Mouse (Mus musculus) embryonic facial prominence, embryonic 10.5 days (tissue): ENCODE measurements around the gene Vmn1r160. TPM values are rescaled to one million over a fixed set of nuclear protein-coding genes. Genes with fewer than 3 reads are reported as not detected.
"Not testable (repeated sequence)": the region's sequence is repeated elsewhere in the genome, so short reads cannot be mapped to it uniquely, and the experiment has no call there.

Experiments used
- DNase-seq: peaks from one replicate; pipeline ENCODE4 v3.0.0-alpha.2; 2017; ENCODE audit warnings: low spot score
- H3K27ac ChIP-seq: fragments of 300-500 bp; sonication (generic); replicated peaks from 2 replicates; pipeline ENCODE4 v1.5.1; 2016; ENCODE audit warnings: mild to moderate bottlenecking
- H3K27me3 ChIP-seq: fragments of 300-500 bp; sonication (generic); replicated peaks from 2 replicates; pipeline ENCODE4 v1.6.1; 2016; ENCODE audit warnings: low read depth, mild to moderate bottlenecking; ENCODE audit not compliant: poor library complexity, severe bottlenecking
- H3K36me3 ChIP-seq: fragments of 300-500 bp; sonication (generic); replicated peaks from 2 replicates; pipeline ENCODE4 v1.6.1; 2016; ENCODE audit warnings: mild to moderate bottlenecking, moderate library complexity
- H3K4me1 ChIP-seq: fragments of 300-500 bp; sonication (generic); 2 replicates; pipeline ENCODE4 v1.6.1; 2016
- H3K4me3 ChIP-seq: fragments of 300-500 bp; sonication (generic); 2 replicates; pipeline ENCODE4 v1.5.1; 2016; ENCODE audit warnings: mild to moderate bottlenecking, moderate library complexity
- H3K9me3 ChIP-seq: fragments of 300-500 bp; sonication (generic); 2 replicates; pipeline ENCODE4 v1.6.1; 2016; ENCODE audit warnings: mild to moderate bottlenecking
- WGBS: fragments of 180-500 bp; shearing (Covaris S2); methylation state at CpG from one replicate; pipeline ENCODE4 v1.1.7; 2016; 5-methylcytosine and 5-hydroxymethylcytosine counted together
- polyA plus RNA-seq: library from polyadenylated mRNA; unstranded; fragments of >200 nt; fragmentation: Nextera tagmentation; extraction: Ambion mirVana; gene quantifications from 2 replicates; pipeline ENCODE4 v1.2.1, GENCODE M21; 2016

Gene Vmn1r160
- polyA plus RNA-seq = not detected in 2 replicates

DNA sequence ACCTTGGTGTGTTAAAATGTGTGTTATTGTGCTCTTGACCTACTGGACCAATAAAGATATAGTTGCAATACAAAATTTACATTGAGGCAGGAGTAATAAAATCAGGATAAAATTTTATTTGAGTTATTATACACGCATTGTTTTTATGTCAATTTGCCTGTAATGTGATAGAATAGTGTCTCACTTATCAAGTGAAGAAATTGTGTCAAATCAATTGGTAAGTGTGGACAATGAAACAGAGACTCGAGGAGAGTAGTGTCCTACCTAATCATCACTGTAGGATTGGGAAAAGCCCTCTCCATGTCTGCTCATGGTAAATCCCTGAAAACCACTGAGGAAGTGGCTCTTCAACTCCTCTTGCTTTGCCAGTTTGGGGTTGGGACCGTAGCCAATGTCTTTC is at the start of gene Vmn1r160:
TSS of gene Vmn1r160 (plus strand) at position 301 of the 400 bp plus-strand sequence.
- H3K27ac ChIP-seq, H3K27me3 ChIP-seq, H3K36me3 ChIP-seq, H3K4me3 ChIP-seq, DNase-seq, H3K9me3 ChIP-seq, H3K4me1 ChIP-seq: not testable (repeated sequence)
- WGBS = 47% methylated on average over 1 of the region's 3 CpGs

GRCm38 (mm10) chr7:22843505-22843904 is 27.5 kb upstream of the Vmn1r160 start, which contains the start of gene Vmn1r159:
Gene Vmn1r159 (minus strand): TSS chr7:22843605.
- not testable (repeated sequence) for H3K4me3 ChIP-seq, H3K4me1 ChIP-seq, H3K9me3 ChIP-seq, H3K36me3 ChIP-seq, DNase-seq, H3K27me3 ChIP-seq, H3K27ac ChIP-seq
- 69% methylated on average over 3 of the region's 3 CpGs for WGBS

Other genes starting within 250 kb of the Vmn1r160 start
- not detected in 2 replicates for gene Vmn1r155, start 213.2 kb upstream of the Vmn1r160 start, polyA plus RNA-seq
- gene Gm8693, start 178.9 kb upstream of the Vmn1r160 start, polyA plus RNA-seq = not detected in 2 replicates
- gene Gm4567, start 151.5 kb upstream of the Vmn1r160 start, polyA plus RNA-seq = not detected in 2 replicates
- not detected in 2 replicates for gene Vmn1r157, start 109.5 kb upstream of the Vmn1r160 start, polyA plus RNA-seq
- not detected in 2 replicates for gene Vmn1r158, start 80.4 kb upstream of the Vmn1r160 start, polyA plus RNA-seq
- gene Vmn1r159, start 27.6 kb upstream of the Vmn1r160 start, polyA plus RNA-seq = not detected in 2 replicates
- gene Gm4214, start 113.4 kb downstream of the Vmn1r160 start, polyA plus RNA-seq = not detected in 2 replicates
- gene Gm4216, start 148.7 kb downstream of the Vmn1r160 start, polyA plus RNA-seq = not detected in 2 replicates
- gene Vmn1r163, start 184.3 kb downstream of the Vmn1r160 start, polyA plus RNA-seq = not detected in 2 replicates
- not detected in 2 replicates for gene Gm8720, start 196.2 kb downstream of the Vmn1r160 start, polyA plus RNA-seq